Mouse (Mus musculus) Patski (cell line): ENCODE results near the gene Ttll9. TPM values are rescaled to one million over a fixed set of nuclear protein-coding genes. Genes with fewer than 3 reads are reported as not detected.

ENCODE experiments used
- ATAC-seq: fragments of 100-300 bp; one replicate; pipeline ENCODE4 v1.8.0; 2021
- CTCF ChIA-PET: fragments of 350-600 bp; sonication (Branson Sonifier 250); formaldehyde crosslinking; loops from one replicate; lab custom pipeline; 2022; ENCODE audit warnings: inconsistent platforms; lab: Charles Lee
- POLR2A ChIA-PET: fragments of 350-600 bp; sonication (Branson Sonifier 250); formaldehyde crosslinking; loops from one replicate; lab custom pipeline; 2022; ENCODE audit warnings: antibody characterized with exemption, inconsistent platforms; lab: Charles Lee
- DNase-seq: peaks from one replicate; pipeline ENCODE4 v3.0.0-alpha.2; 2011; ENCODE audit warnings: low read depth, low spot score
- H3K27me3 ChIP-seq: fragments of 371-371 bp; one replicate; pipeline ENCODE4 v1.5.1; 2021
- CTCF ChIP-seq: fragments of 100-300 bp; IDR thresholded peaks from one replicate; pipeline ENCODE4 v1.5.1; 2021
- in situ Hi-C: fragments of 300-500 bp; cut with MboI; formaldehyde crosslinking; loops from 3 replicates; pipeline ENCODE4 v1.11.1; 2018; ENCODE audit warnings: low pct_unique_long_range_greater_than_20kb, mixed read lengths
- polyA plus RNA-seq: library from polyadenylated mRNA; unstranded; gene quantifications from one replicate; pipeline ENCODE4 v1.2.3, GENCODE M21; 2021

Gene Ttll9
- polyA plus RNA-seq, 1 experiment from 2014 or later = 0.45 TPM

DNA sequence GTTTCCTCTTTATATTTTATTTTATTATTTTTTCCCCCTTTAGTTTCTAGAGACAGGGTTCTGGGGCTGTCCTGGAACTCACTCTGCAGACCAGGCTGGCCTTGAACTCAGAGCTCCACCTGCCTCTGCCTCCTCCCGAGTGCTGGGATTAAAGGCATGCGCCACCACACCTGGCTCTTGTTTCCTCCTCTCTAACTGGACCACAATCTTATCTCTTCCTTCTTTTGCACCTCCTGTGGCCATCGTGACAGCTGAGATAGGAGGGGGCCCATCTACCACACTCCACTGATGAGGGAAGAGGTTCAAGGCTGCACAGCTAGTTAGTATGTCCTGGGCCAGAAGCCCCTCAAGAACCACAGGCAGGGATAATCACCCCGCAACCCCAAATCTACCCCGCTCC lies 37.7 kb upstream of the Ttll9 start:
- TF ChIP-seq CTCF = no peak
- no peaks in the 10 kb centered on the region for H3K27me3 ChIP-seq
- CTCF ChIA-PET = interaction anchor here (0.7 to 2.2 kb wide), 3 partner anchors 9 to 10 kb away, joined by 4 to 8 read pairs (median 4); partner anchors contain the start of gene Foxs1
- DNase-seq (no peak), ATAC-seq (no peak)
- POLR2A ChIA-PET = interaction anchor here (0.6 to 1.4 kb wide), 3 partner anchors 83 to 91 kb away, joined by 3 read pairs; no protein-coding TSS in a partner anchor
- in situ Hi-C loops = loop anchor here (25.0 kb wide), 1 partner anchor 1012 kb away; the partner anchor contains the start of gene Angpt4

DNA sequence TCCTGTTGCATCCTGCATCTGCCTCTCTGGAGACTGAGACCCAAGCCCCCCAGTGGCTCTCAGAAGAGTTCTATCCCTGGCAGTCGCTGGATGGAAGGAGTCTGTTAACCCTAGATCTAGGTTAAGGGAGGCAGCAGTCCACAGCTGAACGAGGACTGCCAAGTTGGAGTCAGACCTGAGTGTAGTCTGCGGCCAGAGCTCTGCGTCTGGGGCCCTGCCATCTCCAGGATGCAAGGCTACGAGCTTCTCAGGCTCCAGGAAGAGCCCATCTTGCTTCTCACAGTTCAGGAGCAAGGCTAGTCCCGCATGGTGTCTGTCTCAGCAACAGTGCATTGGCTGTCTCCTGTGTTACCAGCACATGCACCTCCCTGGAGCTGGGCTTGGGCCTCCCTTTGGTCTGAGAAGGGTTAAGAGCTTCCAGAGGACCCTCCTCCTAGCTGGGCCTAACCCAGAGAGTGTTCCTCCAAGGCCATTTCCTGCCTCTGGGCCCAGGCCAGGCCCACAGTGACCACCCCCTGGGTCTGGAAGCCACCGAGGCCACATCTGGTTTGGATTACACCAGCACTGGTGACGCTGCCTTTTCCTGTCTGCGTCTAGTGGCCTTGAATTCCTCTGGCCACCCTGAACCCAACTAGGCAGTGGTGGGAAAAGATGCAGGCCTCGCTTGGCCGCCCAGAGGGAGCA lies 37.0 kb upstream of the Ttll9 start:
- in situ Hi-C loops = no loop called here
- no peaks in the 10 kb centered on the region for H3K27me3 ChIP-seq
- TF ChIP-seq CTCF = no peak
- ATAC-seq (no peak), DNase-seq (no peak)
- ChIA-PET CTCF (interaction anchor here (1.4 to 2.2 kb wide), 2 partner anchors 8 to 11 kb away, joined by 4 to 8 read pairs; partner anchors contain the start of gene Foxs1), POLR2A (interaction anchor here (0.7 kb wide), 1 partner anchor 249 kb away, joined by 4 read pairs; no protein-coding TSS in a partner anchor)

DNA sequence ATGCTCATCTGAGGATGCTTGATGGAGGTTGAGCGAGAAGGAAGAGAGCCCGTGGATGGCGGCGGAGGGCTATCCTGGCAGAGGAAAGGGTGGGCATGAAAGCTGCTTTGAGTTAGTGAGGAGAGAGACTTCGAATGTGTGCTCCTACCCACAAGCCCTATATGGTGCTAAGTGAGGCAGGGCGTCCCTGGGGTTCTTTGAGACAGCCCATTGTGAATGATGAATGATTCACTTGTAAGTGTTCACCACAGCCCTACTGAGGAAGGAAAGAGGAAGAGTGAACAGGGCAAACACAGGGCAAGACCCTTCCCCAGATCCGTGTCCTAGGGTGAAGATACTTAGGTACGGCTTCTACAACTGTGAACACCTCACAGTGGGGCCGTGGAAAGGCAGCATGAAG lies 35.4 kb upstream of the Ttll9 start:
- CTCF ChIA-PET = no interaction called here
- no peaks in the 10 kb centered on the region for H3K27me3 ChIP-seq
- no peak for DNase-seq
- ATAC-seq = no peak
- TF ChIP-seq CTCF = no peak
- in situ Hi-C loops = no loop called here
- POLR2A ChIA-PET = no interaction called here

DNA sequence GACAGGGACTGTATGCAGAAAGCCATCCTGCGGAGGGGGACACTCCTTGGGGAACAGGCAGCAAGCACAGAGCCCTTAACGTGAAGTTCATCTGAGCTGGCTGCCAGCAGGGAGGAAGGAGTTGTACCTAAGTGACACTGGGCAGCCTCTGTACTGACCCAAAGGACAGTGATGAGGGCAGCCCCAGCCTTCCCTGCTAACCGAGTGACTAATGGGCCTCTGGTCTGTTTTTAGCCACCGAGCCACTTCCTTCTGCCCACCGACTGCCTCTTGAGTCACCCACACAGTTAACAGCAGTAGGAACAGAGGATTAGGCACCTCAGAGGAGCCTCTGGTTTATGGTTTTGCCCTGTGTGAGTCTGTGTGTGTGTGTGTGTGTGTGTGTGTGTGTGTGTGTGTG lies 34.9 kb upstream of the Ttll9 start:
- in situ Hi-C loops = no loop called here
- CTCF ChIA-PET = no interaction called here
- H3K27me3 ChIP-seq = no peaks in the 10 kb centered on the region
- POLR2A ChIA-PET = no interaction called here
- DNase-seq (no peak), ATAC-seq (peak; percentile 69)
- TF ChIP-seq CTCF = no peak

DNA sequence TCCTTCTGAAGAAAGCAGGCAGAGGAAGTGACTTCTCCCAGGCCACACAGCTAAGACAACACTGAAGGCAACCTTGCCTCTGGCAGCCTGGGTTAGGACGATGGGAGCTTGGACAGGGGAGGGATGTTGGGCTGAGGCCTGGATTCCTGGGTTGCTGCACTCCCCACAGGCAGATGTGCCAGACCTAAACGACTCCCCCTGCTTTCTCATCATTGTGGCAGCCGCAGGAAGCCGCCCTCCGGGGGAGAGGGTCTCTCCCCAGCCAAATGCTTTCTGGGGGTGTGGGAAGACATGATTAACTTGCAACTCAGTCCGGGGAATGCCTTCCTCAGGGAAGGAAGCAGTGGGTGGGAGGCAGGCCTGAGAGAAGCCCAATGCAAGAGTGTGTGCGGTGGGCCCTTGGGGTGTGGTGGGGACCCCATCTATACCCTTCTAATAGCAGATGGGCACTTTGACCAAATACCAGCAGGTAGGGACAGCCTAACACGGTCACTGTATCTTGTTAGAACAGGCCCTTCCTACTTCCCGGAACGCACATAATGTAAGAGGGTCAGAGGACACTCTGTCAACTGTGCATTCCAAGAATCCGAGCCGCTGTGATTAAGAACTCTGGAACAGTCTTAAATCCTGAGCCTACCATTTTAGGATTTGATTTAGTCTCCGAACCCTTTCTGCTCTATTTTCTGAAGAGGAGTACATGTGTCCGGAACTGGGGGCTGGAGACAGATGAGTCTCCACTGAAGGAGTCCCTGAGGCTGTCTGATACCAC lies 33.9 kb upstream of the Ttll9 start:
- TF ChIP-seq CTCF = no peak
- no peaks in the 10 kb centered on the region for H3K27me3 ChIP-seq
- ATAC-seq (no peak), DNase-seq (no peak)
- in situ Hi-C loops = no loop called here
- ChIA-PET POLR2A (interaction anchor here (0.7 kb wide), 1 partner anchor 275 kb away, joined by 3 read pairs; no protein-coding TSS in a partner anchor), CTCF (no interaction called here)

DNA sequence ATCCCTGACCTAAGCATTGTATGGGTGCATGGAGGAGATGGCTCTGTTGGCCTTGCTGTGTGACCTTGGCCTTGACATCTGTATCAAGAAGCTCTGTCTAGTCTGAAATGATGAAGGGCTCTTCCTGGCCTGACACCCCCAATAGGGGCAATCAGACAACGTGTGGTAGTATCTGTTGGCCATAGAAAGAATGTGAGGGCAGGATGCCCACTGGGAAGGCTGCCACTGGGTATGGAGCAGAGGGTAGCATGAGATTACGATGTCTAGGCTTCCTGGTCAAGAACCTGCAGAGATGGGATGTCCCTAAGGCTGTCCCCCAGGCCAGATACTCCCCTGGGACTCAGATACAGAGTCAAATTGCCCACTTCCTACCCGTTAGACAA lies 33.3 kb upstream of the Ttll9 start:
- CTCF ChIA-PET = no interaction called here
- no peaks in the 10 kb centered on the region for H3K27me3 ChIP-seq
- in situ Hi-C loops = no loop called here
- DNase-seq = no peak
- no peak for ATAC-seq
- TF ChIP-seq CTCF = no peak
- POLR2A ChIA-PET = no interaction called here

DNA sequence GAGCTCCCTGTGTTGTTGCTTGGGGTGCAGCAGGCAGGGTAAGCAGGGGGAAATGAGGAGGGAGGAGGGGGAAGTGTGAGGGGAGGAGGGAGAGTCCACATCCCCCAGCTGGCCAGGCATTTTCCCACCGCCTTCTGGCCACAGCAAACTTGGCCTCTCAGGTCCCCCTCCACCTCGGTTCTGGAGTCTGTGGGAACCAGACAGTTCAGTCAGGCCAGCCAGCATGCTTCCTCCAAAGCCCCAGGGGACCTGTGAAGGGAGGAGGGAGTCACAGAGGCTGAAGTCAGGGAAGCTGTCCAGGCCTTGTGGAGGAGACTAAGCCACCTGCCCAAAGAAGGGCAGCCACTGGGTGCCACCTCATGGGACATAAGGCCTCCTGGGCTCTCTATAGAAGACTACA lies 32.0 kb upstream of the Ttll9 start:
- POLR2A ChIA-PET = no interaction called here

DNA sequence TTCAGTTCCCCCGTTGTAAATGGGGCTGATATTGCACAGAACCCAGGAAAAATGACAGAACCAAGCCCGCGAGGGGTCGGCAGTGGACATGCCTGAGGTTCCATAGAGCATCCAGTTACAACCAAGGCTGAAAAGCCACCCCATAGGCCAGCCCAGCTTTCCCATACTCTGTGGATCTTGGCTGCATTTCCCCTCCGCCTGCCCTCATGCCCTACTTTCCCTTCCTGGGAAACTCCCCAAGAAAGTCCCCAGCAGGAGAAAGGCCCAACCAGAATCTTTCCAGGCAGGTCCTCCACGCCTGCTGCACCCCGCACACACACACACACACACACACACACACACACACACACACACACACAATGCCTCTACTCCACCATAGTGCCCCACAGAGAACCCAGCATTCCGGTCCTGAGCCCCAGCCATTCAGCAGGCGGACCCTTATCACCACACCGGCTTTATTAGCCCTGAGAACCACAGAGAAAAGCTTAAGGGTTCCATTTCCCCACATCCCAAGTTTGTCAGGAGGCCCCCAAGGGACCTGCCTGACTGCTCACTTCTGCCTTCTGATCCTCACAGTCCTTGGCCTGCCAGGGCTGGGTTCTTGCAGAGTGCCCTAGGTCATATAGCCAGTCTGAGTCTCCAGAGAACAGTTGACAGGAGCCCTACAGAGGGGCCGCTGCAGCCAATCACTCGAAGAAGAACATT lies 30.7 kb upstream of the Ttll9 start:
- H3K27me3 ChIP-seq = no peaks in the 10 kb centered on the region
- TF ChIP-seq CTCF = no peak
- in situ Hi-C loops = no loop called here
- no peak for ATAC-seq
- ChIA-PET CTCF (interaction anchor here (1.0 to 2.4 kb wide), 2 partner anchors 13 to 83 kb away, joined by 3 to 6 read pairs; no protein-coding TSS in a partner anchor), POLR2A (interaction anchor here (0.6 to 0.7 kb wide), 2 partner anchors 205 to 542 kb away, joined by 3 to 6 read pairs; no protein-coding TSS in a partner anchor)
- DNase-seq = no peak

More for the DNA sequence above, 32.0 kb upstream of the Ttll9 start:
- DNase-seq (no peak), ATAC-seq (no peak)
- H3K27me3 ChIP-seq = no peaks in the 10 kb centered on the region
- in situ Hi-C loops = no loop called here
- TF ChIP-seq CTCF = no peak
- CTCF ChIA-PET = interaction anchor here (0.8 kb wide), 1 partner anchor 14 kb away, joined by 3 read pairs; no protein-coding TSS in a partner anchor

DNA sequence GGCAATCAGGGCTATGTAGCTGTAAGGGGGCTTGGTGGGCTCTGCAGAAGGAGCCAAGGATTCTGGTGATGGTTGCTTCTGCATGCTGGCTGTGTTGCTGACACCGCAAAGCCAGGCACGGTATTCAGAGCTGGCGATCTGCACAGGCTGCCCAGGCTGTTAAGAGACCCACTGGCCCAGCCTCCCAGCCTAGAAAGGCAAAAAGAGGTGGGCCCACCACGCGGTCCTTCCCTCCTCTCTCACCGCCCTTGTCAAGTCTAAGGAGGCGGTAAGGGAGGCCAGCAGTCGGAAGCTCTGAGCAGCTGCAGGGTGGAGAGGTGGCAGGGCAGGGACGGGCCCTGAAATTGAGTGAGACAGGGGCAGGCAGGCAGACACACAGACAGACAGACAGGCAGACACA lies 29.2 kb upstream of the Ttll9 start, which contains the start of gene Foxs1:
Gene Foxs1 (minus strand): TSS at position 161 of the 400 bp plus-strand sequence.
- no peak for TF ChIP-seq CTCF
- no peaks in the 10 kb centered on the region for H3K27me3 ChIP-seq
- in situ Hi-C loops = no loop called here
- CTCF ChIA-PET = interaction anchor here (0.9 to 2.4 kb wide), 6 partner anchors 9 to 109 kb away, joined by 3 to 8 read pairs (median 4); no protein-coding TSS in a partner anchor
- POLR2A ChIA-PET = interaction anchor here (0.7 to 0.8 kb wide), 2 partner anchors 12 to 38 kb away, joined by 3 read pairs; no protein-coding TSS in a partner anchor
- DNase-seq = no peak
- no peak for ATAC-seq

DNA sequence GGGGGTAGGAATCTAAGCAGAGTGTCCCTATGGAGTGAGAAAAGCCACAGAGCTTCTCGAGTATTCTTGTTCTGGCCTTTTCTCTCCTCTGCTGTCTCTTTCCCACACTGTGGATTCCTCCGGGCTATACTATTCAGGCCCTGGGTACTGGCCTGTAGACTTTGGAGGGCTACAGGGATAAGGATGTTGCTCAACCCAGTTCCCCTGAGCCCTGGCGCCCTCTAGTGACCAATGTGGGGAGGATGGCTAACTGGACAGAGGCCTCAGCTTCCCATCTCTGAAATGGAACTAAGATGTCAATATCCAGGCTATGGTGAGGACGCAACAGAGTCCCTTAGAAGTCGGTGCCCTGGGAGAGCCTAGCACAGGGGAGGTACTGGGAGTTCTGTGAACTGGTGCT lies 28.7 kb upstream of the Ttll9 start:
- ATAC-seq (peak; percentile 62), DNase-seq (no peak)
- no peak for TF ChIP-seq CTCF
- in situ Hi-C loops = no loop called here
- POLR2A ChIA-PET = interaction anchor here (0.8 kb wide), 1 partner anchor 11 kb away, joined by 3 read pairs; no protein-coding TSS in a partner anchor
- no peaks in the 10 kb centered on the region for H3K27me3 ChIP-seq
- CTCF ChIA-PET = interaction anchor here (0.7 to 2.4 kb wide), 9 partner anchors 9 to 108 kb away, joined by 3 to 8 read pairs (median 4); no protein-coding TSS in a partner anchor
